Mouse (Mus musculus): ENCODE measurements around the gene Efnb2. TPM values are rescaled to one million over a fixed set of nuclear protein-coding genes. Genes with fewer than 3 reads are reported as not detected.

The Efnb2 gene
- polyA plus RNA-seq, 1 experiment from 2014 or later = 27.1 TPM

DNA sequence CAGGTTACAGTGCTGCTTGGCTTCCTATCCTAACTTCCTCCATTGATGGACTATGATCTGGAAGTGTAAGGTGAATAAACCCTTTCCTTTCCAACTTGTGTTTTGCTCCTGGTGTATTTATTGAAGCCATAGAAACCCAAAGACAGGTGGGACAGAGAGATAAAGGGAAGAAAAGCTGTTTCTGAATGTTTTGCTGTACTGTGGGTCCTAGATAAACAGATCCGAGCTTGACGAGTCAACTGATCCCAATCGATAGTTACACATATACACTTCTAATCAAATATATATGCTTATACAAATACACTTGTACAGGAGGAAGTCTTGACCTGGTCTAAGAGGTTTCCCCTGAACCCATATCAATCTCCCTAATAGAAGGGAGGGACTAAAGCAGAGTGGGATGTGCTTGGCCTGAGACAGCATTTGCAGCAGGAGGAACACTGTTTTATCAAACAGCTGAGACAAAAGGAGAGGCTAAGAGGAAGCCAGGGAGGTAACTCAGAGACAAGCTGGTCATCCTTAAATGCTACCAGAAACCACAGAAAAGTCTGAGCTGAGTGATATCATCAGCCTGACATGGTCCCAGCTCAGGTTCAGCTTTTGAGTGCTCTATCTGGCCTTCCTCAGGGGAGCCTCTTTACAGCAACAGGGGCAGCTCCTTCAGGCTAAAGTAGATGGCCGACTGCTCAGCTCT is 77.6 kb downstream of the Efnb2 start:
- no peaks in the 10 kb centered on the region for H3K9me3 ChIP-seq (replicated peaks)
- no peak for ATAC-seq (ENCODE audit: insufficient number of reproducible peaks, low FRiP score, low TSS enrichment, low read depth)
- H3K27ac ChIP-seq (replicated peaks) = no peak overlapping the region
- H3K4me3 ChIP-seq (replicated peaks) = no peak overlapping the region
- 91% methylated on average over 4 of the region's 4 CpGs for WGBS
- no peak overlapping the region for H3K9ac ChIP-seq
- H3K36me3 ChIP-seq = no peaks in the 10 kb centered on the region
- no peaks in the 10 kb centered on the region for H3K4me1 ChIP-seq
- no peaks in the 10 kb centered on the region for H3K27me3 ChIP-seq
- no peak overlapping the region for H3K4me2 ChIP-seq (replicated peaks)

- 0 out of 2 replicates have a peak, but pooled peaks have one; percentile 29 for ATAC-seq (ENCODE audit: insufficient number of reproducible peaks, low FRiP score, low TSS enrichment, low read depth)
- 76% methylated on average over 11 of the region's 11 CpGs for WGBS
- Histone ChIP-seq H3K9me3 (replicated peaks) (no peaks in the 10 kb centered on the region), H3K4me1 (no peaks in the 10 kb centered on the region), H3K27ac (replicated peaks) (no peak overlapping the region), H3K36me3 (no peaks in the 10 kb centered on the region), H3K27me3 (no peaks in the 10 kb centered on the region), H3K9ac (no peak overlapping the region), H3K4me2 (replicated peaks) (no peak overlapping the region), H3K4me3 (replicated peaks) (no peak overlapping the region)
Observed at GRCm38 (mm10) chr8:8577770-8578303, 83.2 kb downstream of the Efnb2 start.

DNA sequence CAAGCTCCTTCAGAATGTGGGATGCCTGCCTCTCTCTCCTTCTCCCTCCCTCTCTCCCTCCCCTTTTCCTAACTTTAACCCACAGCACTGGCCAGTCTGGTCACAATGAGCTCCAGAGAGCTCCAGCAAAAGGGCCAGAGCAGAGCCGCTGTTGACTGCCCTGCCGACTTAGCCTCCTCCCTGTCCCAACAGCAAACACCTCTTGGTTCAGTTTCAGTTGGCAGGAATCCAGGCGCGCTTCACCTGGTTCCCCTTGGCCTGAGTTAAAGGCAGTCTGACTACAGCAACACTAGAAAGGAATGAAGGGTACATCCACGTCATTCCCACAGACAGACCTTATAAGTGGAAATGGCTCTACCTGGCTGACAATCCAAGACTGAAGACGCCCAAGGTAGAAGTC is 84.2 kb downstream of the Efnb2 start:
- no peak overlapping the region for H3K4me3 ChIP-seq (replicated peaks)
- no peak for ATAC-seq (ENCODE audit: insufficient number of reproducible peaks, low FRiP score, low TSS enrichment, low read depth)
- WGBS = 85% methylated on average over 6 of the region's 6 CpGs
- no peak overlapping the region for H3K27ac ChIP-seq (replicated peaks)
- H3K4me1 ChIP-seq = peaks cover 4% of the 10 kb centered on the region; the same call in 1 of the 2 replicates
- H3K4me2 ChIP-seq (replicated peaks) = no peak overlapping the region
- no peak overlapping the region for H3K9ac ChIP-seq
- H3K36me3 ChIP-seq = no peaks in the 10 kb centered on the region
- H3K27me3 ChIP-seq = no peaks in the 10 kb centered on the region
- H3K9me3 ChIP-seq (replicated peaks) = no peaks in the 10 kb centered on the region

GRCm38 (mm10) chr8:8576286-8576685 is 84.8 kb downstream of the Efnb2 start:
- WGBS = 67% methylated on average over 4 of the region's 6 CpGs
- H3K27ac ChIP-seq (replicated peaks) = no peak overlapping the region
- ATAC-seq (ENCODE audit: insufficient number of reproducible peaks, low FRiP score, low TSS enrichment, low read depth) = no peak

GRCm38 (mm10) chr8:8574521-8575499 is 86.2 kb downstream of the Efnb2 start:
- no peak for ATAC-seq (ENCODE audit: insufficient number of reproducible peaks, low FRiP score, low TSS enrichment, low read depth)
- WGBS = 48% methylated on average over 19 of the region's 19 CpGs
- Histone ChIP-seq H3K4me3 (replicated peaks) (no peak overlapping the region), H3K36me3 (no peaks in the 10 kb centered on the region), H3K4me1 (peaks cover 4% of the 10 kb centered on the region; the same call in 1 of the 2 replicates), H3K27me3 (no peaks in the 10 kb centered on the region), H3K27ac (replicated peaks) (no peak overlapping the region), H3K4me2 (replicated peaks) (no peak overlapping the region), H3K9me3 (replicated peaks) (no peaks in the 10 kb centered on the region), H3K9ac (no peak overlapping the region)

More at GRCm38 (mm10) chr8:8576286-8576685, 84.8 kb downstream of the Efnb2 start:
- no peaks in the 10 kb centered on the region for H3K9me3 ChIP-seq (replicated peaks)
- no peak overlapping the region for H3K4me3 ChIP-seq (replicated peaks)
- no peak overlapping the region for H3K4me2 ChIP-seq (replicated peaks)
- H3K9ac ChIP-seq = no peak overlapping the region
- peaks cover 4% of the 10 kb centered on the region; the same call in 1 of the 2 replicates for H3K4me1 ChIP-seq
- no peaks in the 10 kb centered on the region for H3K36me3 ChIP-seq
- H3K27me3 ChIP-seq = no peaks in the 10 kb centered on the region

DNA sequence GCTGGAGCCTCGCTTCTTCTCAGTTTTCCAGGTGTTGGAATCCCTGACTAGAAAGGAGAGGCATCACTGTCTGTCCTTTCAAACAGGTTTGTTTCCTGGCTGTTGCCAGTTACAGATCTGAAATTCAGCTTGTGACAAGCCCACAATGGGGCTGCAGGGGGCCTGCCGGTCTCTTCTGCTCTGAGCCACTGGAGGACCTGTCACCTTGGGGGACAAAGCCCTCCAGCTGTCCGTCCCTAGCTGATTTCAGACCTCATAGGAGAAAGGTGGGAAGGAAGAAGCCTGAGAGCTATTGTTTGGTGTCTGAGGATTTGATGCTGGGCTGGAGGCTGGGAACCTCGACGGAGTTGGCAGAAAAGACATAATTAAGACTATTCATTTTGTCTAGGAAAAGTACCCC is 88.8 kb downstream of the Efnb2 start:
- no peak for ATAC-seq (ENCODE audit: insufficient number of reproducible peaks, low FRiP score, low TSS enrichment, low read depth)
- H3K4me1 ChIP-seq = peaks cover 4% of the 10 kb centered on the region; the same call in 1 of the 2 replicates
- no peak overlapping the region for H3K9ac ChIP-seq
- no peak overlapping the region for H3K4me2 ChIP-seq (replicated peaks)
- H3K36me3 ChIP-seq = no peaks in the 10 kb centered on the region
- WGBS = 36% methylated on average over 5 of the region's 5 CpGs
- no peaks in the 10 kb centered on the region for H3K27me3 ChIP-seq
- H3K4me3 ChIP-seq (replicated peaks) = no peak overlapping the region
- H3K27ac ChIP-seq (replicated peaks) = no peak overlapping the region
- H3K9me3 ChIP-seq (replicated peaks) = no peaks in the 10 kb centered on the region

DNA sequence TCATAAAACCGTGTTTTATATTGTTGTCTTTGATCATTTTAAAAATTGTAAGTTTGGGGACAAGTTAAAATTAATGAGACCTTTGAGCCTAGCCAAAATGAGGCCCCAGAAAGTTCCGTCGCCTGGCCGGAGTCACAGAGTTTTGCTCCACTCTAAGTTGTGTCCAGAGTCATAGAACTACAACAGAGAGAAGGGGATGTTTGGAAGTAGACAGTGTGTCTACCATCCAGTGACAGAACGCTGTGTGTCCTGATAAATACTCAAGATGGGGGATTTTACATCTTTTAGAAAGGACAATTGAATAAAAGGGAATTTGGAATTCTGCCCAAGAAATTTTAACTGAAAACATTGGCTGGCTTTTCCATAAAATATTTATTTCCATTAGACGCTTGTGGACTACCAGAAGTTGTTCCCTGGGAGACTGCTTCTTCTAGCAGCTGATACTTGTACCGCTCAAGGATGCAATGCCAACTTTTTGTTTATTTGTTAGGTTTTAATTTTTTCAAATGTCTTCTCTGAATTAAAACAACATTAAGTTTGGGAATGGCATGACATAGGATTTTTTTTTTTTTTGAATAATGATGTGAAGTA is 89.3 kb downstream of the Efnb2 start:
- H3K9ac ChIP-seq = no peak overlapping the region
- 78% methylated on average over 7 of the region's 7 CpGs for WGBS
- H3K4me2 ChIP-seq (replicated peaks) = no peak overlapping the region
- no peaks in the 10 kb centered on the region for H3K36me3 ChIP-seq
- H3K27ac ChIP-seq (replicated peaks) = no peak overlapping the region
- H3K9me3 ChIP-seq (replicated peaks) = no peaks in the 10 kb centered on the region
- no peaks in the 10 kb centered on the region for H3K27me3 ChIP-seq
- ATAC-seq (ENCODE audit: insufficient number of reproducible peaks, low FRiP score, low TSS enrichment, low read depth) = no peak
- H3K4me3 ChIP-seq (replicated peaks) = no peak overlapping the region
- peaks cover 4% of the 10 kb centered on the region; the same call in 1 of the 2 replicates for H3K4me1 ChIP-seq

DNA sequence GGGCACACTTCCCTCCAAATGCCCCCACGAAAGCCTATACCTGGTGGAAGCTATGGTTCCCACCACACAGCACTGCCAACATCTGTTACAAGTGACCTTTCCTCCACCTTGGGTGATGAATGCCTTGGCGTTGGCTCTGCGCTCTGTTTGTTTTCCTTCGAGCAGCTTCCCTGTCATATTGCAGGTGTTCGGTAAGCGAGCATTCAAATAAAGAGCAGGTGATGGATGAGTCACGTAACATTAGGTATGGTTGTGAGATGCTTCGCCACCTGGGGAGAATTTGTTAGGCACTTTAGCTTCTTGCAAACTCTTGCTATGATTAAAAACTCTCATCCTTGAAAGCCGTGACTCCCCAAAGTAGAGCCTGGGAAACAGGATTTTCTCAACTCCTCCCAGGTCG is 91.8 kb downstream of the Efnb2 start:
- no peak for ATAC-seq (ENCODE audit: insufficient number of reproducible peaks, low FRiP score, low TSS enrichment, low read depth)
- Histone ChIP-seq H3K4me1 (peaks cover 4% of the 10 kb centered on the region; the same call in 1 of the 2 replicates), H3K9ac (no peak overlapping the region), H3K36me3 (no peaks in the 10 kb centered on the region), H3K27me3 (no peaks in the 10 kb centered on the region), H3K4me3 (replicated peaks) (no peak overlapping the region), H3K4me2 (replicated peaks) (no peak overlapping the region), H3K9me3 (replicated peaks) (no peaks in the 10 kb centered on the region), H3K27ac (replicated peaks) (no peak overlapping the region)
- WGBS = 76% methylated on average over 10 of the region's 10 CpGs

DNA sequence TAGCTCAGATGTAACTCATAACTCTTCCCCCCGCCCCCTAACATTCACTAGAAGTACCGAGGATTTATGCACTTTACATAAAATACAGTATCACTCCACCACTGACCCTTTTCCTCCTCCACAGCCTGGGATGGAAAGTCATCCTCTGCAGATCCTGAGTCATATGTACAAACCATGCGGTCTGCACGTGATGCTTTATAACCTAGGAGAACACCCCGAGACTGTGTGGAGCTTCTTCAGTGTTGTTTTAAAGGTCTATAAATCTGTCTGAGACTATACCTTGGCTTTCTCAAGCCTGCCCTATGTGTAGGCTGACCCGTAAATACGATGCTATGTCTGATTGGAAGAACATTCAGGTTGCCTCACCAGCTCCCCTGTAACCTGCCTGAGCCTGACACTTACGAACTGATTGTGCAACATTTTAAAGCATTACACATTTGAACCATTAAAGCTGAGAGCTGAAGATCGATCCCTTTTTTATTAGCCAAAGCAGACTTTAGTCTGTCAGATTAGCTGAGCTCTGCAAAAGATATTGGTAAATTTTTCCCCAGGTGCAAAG is 92.7 kb downstream of the Efnb2 start:
- no peak overlapping the region for H3K4me2 ChIP-seq (replicated peaks)
- no peak overlapping the region for H3K4me3 ChIP-seq (replicated peaks)
- H3K4me1 ChIP-seq = peaks cover 4% of the 10 kb centered on the region; the same call in 1 of the 2 replicates
- no peak overlapping the region for H3K9ac ChIP-seq
- H3K27me3 ChIP-seq = no peaks in the 10 kb centered on the region
- H3K27ac ChIP-seq (replicated peaks) = no peak overlapping the region
- H3K9me3 ChIP-seq (replicated peaks) = no peaks in the 10 kb centered on the region
- 81% methylated on average over 9 of the region's 9 CpGs for WGBS
- no peaks in the 10 kb centered on the region for H3K36me3 ChIP-seq
- no peak for ATAC-seq (ENCODE audit: insufficient number of reproducible peaks, low FRiP score, low TSS enrichment, low read depth)

All from embryonic facial prominence, embryonic 15.5 days (tissue).